Mouse (Mus musculus) hindbrain, embryonic 11.5 days (tissue): ENCODE results near the gene Jph4. TPM values are rescaled to one million over a fixed set of nuclear protein-coding genes. Genes with fewer than 3 reads are reported as not detected.
A peak's percentile ranks its signal among the peaks of the same experiment; 100 is the strongest.

Experiments used
- ATAC-seq: fragments of 200-750 bp; cut with Nextera tagmentation; 2 replicates; pipeline ENCODE4 v1.8.0; 2017; ENCODE audit warnings: mild to moderate bottlenecking, moderate TSS enrichment, moderate library complexity; ENCODE audit not compliant: low FRiP score
- DNase-seq: peaks from one replicate; pipeline ENCODE4 v3.0.0-alpha.2; 2015; ENCODE audit warnings: low spot score
- H3K27ac ChIP-seq: fragments of 300-500 bp; sonication (generic); 2 replicates; pipeline ENCODE4 v1.5.1; 2014; ENCODE audit warnings: mild to moderate bottlenecking, low read depth, low read length
- H3K27me3 ChIP-seq: fragments of 300-500 bp; sonication (generic); 2 replicates; pipeline ENCODE4 v1.6.1; 2014; ENCODE audit warnings: mild to moderate bottlenecking, low read length, moderate library complexity, mixed read lengths; ENCODE audit not compliant: control insufficient read depth, insufficient read depth
- H3K36me3 ChIP-seq: fragments of 300-500 bp; sonication (generic); 2 replicates; pipeline ENCODE4 v1.6.1; 2014; ENCODE audit warnings: mild to moderate bottlenecking, low read length, moderate library complexity, mixed read lengths; ENCODE audit not compliant: control insufficient read depth, insufficient read depth
- H3K4me1 ChIP-seq: fragments of 300-500 bp; sonication (generic); replicated peaks from 2 replicates; pipeline ENCODE4 v1.6.1; 2014; ENCODE audit warnings: low read length, mixed read lengths; ENCODE audit not compliant: control insufficient read depth, insufficient read depth
- H3K4me2 ChIP-seq: fragments of 300-500 bp; sonication (generic); replicated peaks from 2 replicates; pipeline ENCODE4 v1.6.1; 2014; ENCODE audit warnings: mild to moderate bottlenecking, low read depth, low read length
- H3K4me3 ChIP-seq: fragments of 300-500 bp; sonication (generic); 2 replicates; pipeline ENCODE4 v1.5.1; 2014; ENCODE audit warnings: low read depth, low read length
- H3K9ac ChIP-seq: fragments of 300-500 bp; sonication (generic); 2 replicates; pipeline ENCODE4 v1.6.1; 2014; ENCODE audit warnings: low read depth, low read length
- H3K9me3 ChIP-seq: fragments of 300-500 bp; sonication (generic); 2 replicates; pipeline ENCODE4 v1.6.1; 2016; ENCODE audit warnings: low read length; ENCODE audit not compliant: control insufficient read depth
- WGBS: fragments of 180-500 bp; shearing (Covaris S2); extraction: QIAGEN DNeasy Blood & Tissue Kit; methylation state at CpG from one replicate; pipeline ENCODE4 v1.1.7; 2014; 5-methylcytosine and 5-hydroxymethylcytosine counted together
- polyA plus RNA-seq: library from polyadenylated mRNA; unstranded; fragments of >200 nt; fragmentation: Nextera tagmentation; extraction: Ambion mirVana; gene quantifications from 2 replicates; pipeline ENCODE4 v1.2.1, GENCODE M21; 2014

Gene Jph4
- polyA plus RNA-seq, 1 experiment from 2014 or later, result 2.8 TPM

- 81% methylated on average over 15 of the region's 15 CpGs for WGBS
Observed at GRCm38 (mm10) chr14:55102253-55102785, 14.4 kb downstream of the Jph4 start.

GRCm38 (mm10) chr14:55101592-55101991 lies 15.1 kb downstream of the Jph4 start:
- Histone ChIP-seq H3K9ac (no peak overlapping the region), H3K4me1 (peaks cover 8% of the 10 kb centered on the region; the same call in 1 of the 2 replicates), H3K27me3 (no peaks in the 10 kb centered on the region), H3K4me3 (no peak overlapping the region), H3K9me3 (no peaks in the 10 kb centered on the region), H3K27ac (no peak overlapping the region), H3K4me2 (no peak overlapping the region), H3K36me3 (no peaks in the 10 kb centered on the region)
- WGBS, result 51% methylated on average over 4 of the region's 4 CpGs
- ATAC-seq (peak; percentile 8; the same call in 1 of the 2 replicates), DNase-seq (peak; percentile 77)

More at GRCm38 (mm10) chr14:55102253-55102785, 14.4 kb downstream of the Jph4 start:
- H3K4me3 ChIP-seq, result no peak overlapping the region
- no peak overlapping the region for H3K4me2 ChIP-seq
- H3K9ac ChIP-seq, result no peak overlapping the region
- no peaks in the 10 kb centered on the region for H3K36me3 ChIP-seq
- no peaks in the 10 kb centered on the region for H3K27me3 ChIP-seq
- H3K9me3 ChIP-seq, result no peaks in the 10 kb centered on the region
- ATAC-seq, result no peak
- no peak for DNase-seq
- no peak overlapping the region for H3K27ac ChIP-seq
- peaks cover 8% of the 10 kb centered on the region; the same call in 1 of the 2 replicates for H3K4me1 ChIP-seq

- Histone ChIP-seq H3K9me3 (no peaks in the 10 kb centered on the region), H3K27ac (peak overlapping the region; percentile 47; the same call in 1 of the 2 replicates), H3K4me1 (peaks cover 9% of the 10 kb centered on the region; the same call in 1 of the 2 replicates), H3K27me3 (no peaks in the 10 kb centered on the region), H3K4me2 (no peak overlapping the region), H3K4me3 (no peak overlapping the region), H3K9ac (no peak overlapping the region), H3K36me3 (no peaks in the 10 kb centered on the region)
- ATAC-seq (no peak), DNase-seq (peak; percentile 65)
- 70% methylated on average over 4 of the region's 4 CpGs for WGBS
Observed at GRCm38 (mm10) chr14:55098067-55098466, 18.7 kb downstream of the Jph4 start.

- Histone ChIP-seq H3K9me3 (no peaks in the 10 kb centered on the region), H3K9ac (no peak overlapping the region), H3K4me1 (peaks cover 9% of the 10 kb centered on the region; the same call in 1 of the 2 replicates), H3K27me3 (no peaks in the 10 kb centered on the region), H3K4me3 (no peak overlapping the region), H3K4me2 (no peak overlapping the region), H3K27ac (peak overlapping the region; percentile 47), H3K36me3 (no peaks in the 10 kb centered on the region)
- 68% methylated on average over 10 of the region's 10 CpGs for WGBS
- ATAC-seq (no peak), DNase-seq (no peak)
Observed at GRCm38 (mm10) chr14:55097646-55098045, 19.1 kb downstream of the Jph4 start.

GRCm38 (mm10) chr14:55096573-55097087 lies 20.1 kb downstream of the Jph4 start:
- DNase-seq, result no peak
- Histone ChIP-seq H3K9me3 (no peaks in the 10 kb centered on the region), H3K27ac (0 out of 2 replicates have a peak overlapping the region, but pooled peaks have one; percentile 47), H3K4me3 (no peak overlapping the region), H3K9ac (no peak overlapping the region), H3K4me2 (0 out of 2 replicates have a peak overlapping the region, but pooled peaks have one; percentile 1), H3K4me1 (peaks cover 9% of the 10 kb centered on the region; the same call in 1 of the 2 replicates), H3K27me3 (no peaks in the 10 kb centered on the region), H3K36me3 (no peaks in the 10 kb centered on the region)
- no peak for ATAC-seq
- 57% methylated on average over 9 of the region's 9 CpGs for WGBS

GRCm38 (mm10) chr14:55095671-55096070 lies 21.1 kb downstream of the Jph4 start:
- 70% methylated on average over 12 of the region's 12 CpGs for WGBS
- Histone ChIP-seq H3K4me3 (peak overlapping the region; percentile 56), H3K36me3 (no peaks in the 10 kb centered on the region), H3K4me1 (peaks cover 9% of the 10 kb centered on the region; the same call in 1 of the 2 replicates), H3K9ac (peak overlapping the region; percentile 79), H3K9me3 (no peaks in the 10 kb centered on the region), H3K27me3 (no peaks in the 10 kb centered on the region), H3K27ac (no peak overlapping the region), H3K4me2 (peak overlapping the region; percentile 75)
- ATAC-seq (no peak), DNase-seq (no peak)

- ATAC-seq (no peak), DNase-seq (no peak)
- H3K27ac ChIP-seq, result peak overlapping the region; percentile 82
- peak overlapping the region; percentile 56 for H3K4me3 ChIP-seq
- 57% methylated on average over 9 of the region's 9 CpGs for WGBS
- H3K9me3 ChIP-seq, result no peaks in the 10 kb centered on the region
- H3K27me3 ChIP-seq, result no peaks in the 10 kb centered on the region
- no peaks in the 10 kb centered on the region for H3K36me3 ChIP-seq
- peak overlapping the region; percentile 75 for H3K4me2 ChIP-seq
- H3K4me1 ChIP-seq, result peaks cover 9% of the 10 kb centered on the region; the same call in 1 of the 2 replicates
- peak overlapping the region; percentile 79 for H3K9ac ChIP-seq
Observed at GRCm38 (mm10) chr14:55095263-55095662, 21.5 kb downstream of the Jph4 start.

GRCm38 (mm10) chr14:55094704-55095231 lies 22.0 kb downstream of the Jph4 start, which contains the start of gene Thtpa:
Gene Thtpa (plus strand): TSS chr14:55094784.
- Histone ChIP-seq H3K27ac (peak within 1 kb of the TSS; percentile 82), H3K36me3 (no peaks in the 10 kb centered on the region), H3K9ac (peak within 1 kb of the TSS; percentile 79), H3K4me3 (peak within 1 kb of the TSS; percentile 56), H3K4me2 (peak within 1 kb of the TSS; percentile 75), H3K4me1 (peaks cover 9% of the 10 kb centered on the region; the same call in 1 of the 2 replicates), H3K27me3 (no peaks in the 10 kb centered on the region), H3K9me3 (no peaks in the 10 kb centered on the region)
- 1% methylated on average over 30 of the region's 30 CpGs for WGBS
- DNase-seq (peak; percentile 88), ATAC-seq (peak; percentile 62)
